Mouse (Mus musculus): ENCODE data around the gene P2ry6.
A peak's percentile ranks its signal among the peaks of the same experiment; 100 is the strongest.

The P2ry6 gene

GRCm38 (mm10) chr7:100990636-100991311 lies 16.3 kb upstream of the P2ry6 start:
- DNase-seq (ENCODE audit: low read depth, low spot score): peak; percentile 46

DNA sequence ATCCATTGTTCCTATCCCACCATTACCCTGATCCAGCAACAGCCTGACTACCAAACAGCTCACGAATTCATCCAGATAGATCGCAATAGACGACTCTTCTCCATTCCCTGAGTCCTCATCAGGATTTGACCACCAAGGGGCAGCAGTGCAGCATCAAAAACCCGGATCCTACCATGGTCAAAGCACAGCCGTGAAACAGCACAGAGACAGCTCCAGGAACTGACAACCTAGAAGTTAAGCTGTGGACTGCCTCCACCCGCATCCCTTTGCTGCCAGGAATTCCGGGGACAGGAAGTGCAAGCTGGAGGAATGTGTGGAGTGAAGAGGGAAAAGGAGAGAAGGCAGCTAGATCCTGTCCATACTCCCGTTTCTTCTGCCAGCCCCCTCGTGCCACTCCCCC lies 13.6 kb upstream of the P2ry6 start:
- peak; percentile 57 for DNase-seq (ENCODE audit: low read depth, low spot score)

- DNase-seq (ENCODE audit: low read depth, low spot score): no peak
Measured at GRCm38 (mm10) chr7:100984452-100985395, 10.3 kb upstream of the P2ry6 start.

GRCm38 (mm10) chr7:100979175-100979574 lies 4.7 kb upstream of the P2ry6 start:
- no peak for DNase-seq (ENCODE audit: low read depth, low spot score)

DNA sequence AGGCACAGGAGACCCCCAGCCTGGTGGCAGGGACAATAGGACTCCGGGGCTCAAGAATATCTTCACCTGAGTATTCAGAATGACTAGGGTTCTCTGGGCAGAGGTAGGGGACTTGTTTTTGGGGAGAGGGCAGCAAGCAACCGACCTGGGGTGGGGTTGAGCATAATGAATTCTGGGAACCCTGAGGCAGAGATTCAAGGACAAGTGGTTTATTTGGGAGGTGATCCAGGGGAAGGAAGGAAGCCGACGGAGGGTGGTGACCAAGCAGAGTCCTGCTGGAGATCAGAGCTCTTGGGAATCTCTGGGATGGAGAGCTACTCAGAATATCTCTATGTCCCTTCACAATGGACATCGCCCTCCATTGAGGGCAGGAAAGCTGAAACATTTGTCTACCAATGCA lies 3.7 kb upstream of the P2ry6 start:
- no peak for DNase-seq (ENCODE audit: low read depth, low spot score)

- DNase-seq (ENCODE audit: low read depth, low spot score): no peak
Measured at GRCm38 (mm10) chr7:100972875-100973274, 1.6 kb downstream of the P2ry6 start.

DNA sequence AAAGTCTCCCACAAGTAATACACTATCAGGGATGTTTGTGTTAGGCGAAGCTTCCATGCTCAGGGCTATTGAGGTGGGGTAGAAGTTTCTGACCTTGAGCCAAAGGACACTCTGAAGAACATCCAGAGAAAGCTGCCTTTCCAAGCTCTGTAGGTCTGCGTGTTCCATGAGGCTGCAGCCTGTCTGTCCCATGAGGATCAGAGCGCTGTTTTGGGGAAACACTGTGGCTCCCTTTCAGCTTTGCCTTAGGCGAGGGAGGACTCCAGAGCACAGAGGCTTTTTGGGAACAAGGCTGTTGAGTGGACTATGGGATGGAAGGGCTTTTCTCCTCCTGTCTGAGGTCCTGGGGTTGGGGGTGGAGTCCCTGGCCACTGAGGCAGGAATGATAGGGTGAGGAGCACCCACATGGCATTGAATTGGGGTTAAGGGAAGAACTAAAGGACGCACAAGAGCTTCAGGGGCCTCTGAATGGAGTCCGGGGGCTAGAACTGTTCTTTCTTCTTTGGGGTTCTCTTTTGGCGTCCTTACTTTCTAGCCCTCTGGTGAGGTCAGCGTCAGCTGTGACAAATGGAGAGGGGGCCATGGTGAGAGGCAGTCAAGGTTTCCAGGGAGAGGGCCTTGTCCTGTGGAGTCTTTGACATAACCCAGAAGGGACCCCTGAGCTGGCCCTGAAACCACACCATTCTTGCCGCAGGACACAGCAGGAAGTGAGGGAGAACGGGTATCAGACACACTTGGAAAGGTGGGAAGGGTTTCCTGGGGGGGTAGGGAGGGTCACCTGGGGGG lies 5.4 kb downstream of the P2ry6 start:
- no peak for DNase-seq (ENCODE audit: low read depth, low spot score)

DNA sequence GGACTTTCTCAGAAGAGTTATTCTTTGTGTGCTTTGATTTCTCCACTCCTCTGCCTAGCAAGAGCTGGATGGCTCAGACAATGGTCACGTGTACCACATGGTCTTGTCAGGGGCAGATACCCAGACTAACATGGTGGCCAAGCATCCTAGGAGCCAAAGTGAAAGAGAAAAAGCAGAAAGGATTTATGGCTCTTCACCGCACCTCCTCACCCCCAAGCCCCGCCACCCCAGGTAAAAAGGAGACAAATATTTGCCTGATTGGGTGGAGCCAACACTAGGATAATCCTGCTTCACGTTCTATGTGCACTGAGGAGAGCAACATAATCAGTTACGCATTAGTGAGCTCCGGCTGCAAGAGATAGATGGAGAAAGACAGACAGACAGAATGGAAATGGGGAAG lies 6.1 kb downstream of the P2ry6 start:
- no peak for DNase-seq (ENCODE audit: low read depth, low spot score)

DNA sequence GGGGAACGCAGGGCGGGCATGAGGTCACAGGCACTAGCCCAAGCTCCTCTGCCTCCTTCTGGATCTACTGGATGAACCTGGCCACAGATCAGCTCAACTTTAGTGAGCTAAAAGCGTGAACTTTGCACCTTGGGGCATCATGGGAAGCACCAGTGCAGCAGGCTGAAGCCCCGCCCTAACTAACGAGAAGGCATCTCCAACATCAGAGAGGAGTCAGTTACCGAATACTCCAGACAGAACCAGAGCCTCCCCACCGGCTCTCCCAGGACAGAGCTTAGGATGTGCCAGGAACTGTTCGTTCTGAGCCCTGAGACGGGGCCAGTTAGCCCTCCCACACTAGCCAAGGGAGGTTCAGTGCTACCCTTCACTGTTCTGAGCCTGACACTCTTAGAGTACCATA lies 6.6 kb downstream of the P2ry6 start:
- no peak for DNase-seq (ENCODE audit: low read depth, low spot score)

DNA sequence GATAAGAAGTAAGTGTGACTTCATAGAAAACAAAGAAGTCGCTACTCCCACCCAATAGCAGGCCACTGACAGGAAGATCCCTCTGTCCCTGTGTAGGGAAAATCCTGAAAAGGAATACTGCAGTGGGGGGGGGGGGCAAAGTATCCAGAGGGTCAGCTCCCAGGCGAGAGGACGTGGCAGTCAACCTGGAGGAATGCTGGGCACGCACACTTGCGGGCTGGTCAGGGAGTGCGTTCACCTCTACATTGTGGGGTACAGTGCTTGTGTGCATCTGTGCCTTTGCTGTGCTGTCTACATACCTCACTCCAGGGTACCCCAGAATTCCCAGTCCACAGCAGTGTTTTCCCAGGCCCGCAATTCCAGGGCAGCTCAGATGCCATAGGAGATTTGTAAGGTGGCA lies 8.4 kb downstream of the P2ry6 start:
- DNase-seq (ENCODE audit: low read depth, low spot score): no peak

DNA sequence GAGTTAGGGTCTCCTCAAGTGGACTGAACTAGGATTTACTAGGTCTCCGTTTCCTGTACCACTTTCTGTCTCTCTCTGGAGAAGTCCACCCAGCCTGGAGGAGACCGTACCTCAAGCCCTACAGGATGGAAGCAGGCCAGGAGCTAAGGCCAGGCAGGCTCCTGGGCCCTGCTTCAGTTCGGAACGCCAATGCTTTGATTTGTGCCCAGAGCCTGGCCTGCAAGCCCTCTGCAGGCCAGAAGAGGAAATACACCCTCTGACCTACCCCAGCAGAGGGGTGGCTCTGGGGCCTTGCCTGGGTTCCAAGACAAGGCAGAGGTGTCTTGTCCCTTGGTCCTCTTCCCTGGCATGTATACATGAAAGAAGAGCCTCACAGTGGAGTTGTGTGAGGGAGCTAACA lies 9.4 kb downstream of the P2ry6 start:
- peak; percentile 53 for DNase-seq (ENCODE audit: low read depth, low spot score)

DNA sequence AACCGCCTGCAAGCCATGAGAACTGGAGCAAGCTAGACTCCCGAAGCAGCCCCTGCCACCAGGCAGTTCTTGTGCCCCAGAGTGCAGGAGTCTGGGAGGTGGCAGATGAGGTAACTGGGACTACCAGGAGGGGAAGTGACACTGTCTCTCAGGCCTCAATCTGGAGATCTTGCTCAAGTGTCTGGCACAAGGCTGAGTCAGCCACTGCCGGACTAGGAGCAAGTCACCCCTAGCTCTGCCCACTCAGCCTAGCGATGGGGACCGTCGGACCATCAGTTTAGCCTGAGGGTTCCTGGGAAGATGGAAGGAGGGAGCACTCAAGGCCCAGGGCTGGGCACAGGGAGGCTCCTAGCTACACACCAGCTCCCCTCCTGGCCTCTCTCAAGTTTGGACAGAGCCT lies 10.2 kb downstream of the P2ry6 start:
- no peak for DNase-seq (ENCODE audit: low read depth, low spot score)

DNA sequence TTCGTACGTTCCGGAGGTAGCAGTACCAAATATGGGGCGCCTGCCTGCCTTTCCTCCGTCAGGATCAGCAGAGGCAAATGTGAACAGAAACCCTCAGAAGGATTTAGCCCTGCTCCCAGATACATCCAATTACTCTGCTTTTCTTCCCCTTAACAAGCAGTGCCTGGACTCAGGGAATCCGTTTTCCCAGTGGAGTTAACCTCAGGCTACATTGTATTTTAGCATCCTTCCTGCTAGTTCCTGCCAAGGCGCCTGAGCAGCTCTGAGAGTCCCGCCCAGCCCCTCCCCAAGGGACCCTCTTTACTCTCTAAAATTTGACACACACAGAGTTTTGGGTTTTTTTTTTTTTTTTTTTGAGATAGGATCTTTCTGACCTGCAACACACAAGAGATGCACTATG lies 11.1 kb downstream of the P2ry6 start:
- no peak for DNase-seq (ENCODE audit: low read depth, low spot score)

DNA sequence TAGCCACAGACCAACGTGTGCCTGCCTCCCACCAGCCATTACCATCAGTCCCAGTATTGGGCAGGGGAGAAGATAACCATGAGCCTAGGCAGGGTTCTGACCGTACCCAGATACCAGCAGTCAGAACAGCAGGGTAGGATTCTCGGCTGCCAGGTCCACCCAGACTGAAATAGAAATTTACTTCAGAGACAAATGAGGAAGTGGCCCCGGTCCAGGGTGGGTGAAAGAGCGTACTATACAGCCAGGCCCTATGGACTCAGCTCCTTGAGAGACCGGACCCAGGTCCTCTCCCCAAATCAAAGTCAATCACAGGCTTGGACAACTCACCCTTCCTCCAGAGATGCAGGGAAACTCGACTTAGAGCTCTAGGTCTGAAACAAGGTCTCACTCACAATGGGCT lies 13.3 kb downstream of the P2ry6 start:
- DNase-seq (ENCODE audit: low read depth, low spot score): peak; percentile 53

DNA sequence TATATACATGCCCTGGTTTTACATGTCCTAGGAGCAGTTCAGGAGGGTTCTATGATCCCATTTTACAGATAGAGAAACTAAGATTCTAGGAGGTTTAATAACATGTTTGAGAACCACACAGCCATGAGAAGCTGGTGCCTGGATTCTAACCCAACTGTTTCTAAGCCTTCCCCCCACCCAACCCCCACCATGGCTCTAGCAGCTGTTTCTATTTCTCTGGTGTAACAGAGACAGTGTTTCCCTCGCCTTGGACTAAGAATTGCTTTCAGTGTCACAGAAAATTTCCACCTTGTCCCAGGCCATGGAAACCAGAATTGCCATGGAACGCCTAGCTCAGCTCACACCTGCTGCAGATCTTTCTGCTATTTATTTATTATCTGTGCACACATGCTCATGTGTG lies 14.0 kb downstream of the P2ry6 start:
- DNase-seq (ENCODE audit: low read depth, low spot score): no peak

GRCm38 (mm10) chr7:100958426-100958825 lies 16.0 kb downstream of the P2ry6 start:
- DNase-seq (ENCODE audit: low read depth, low spot score): peak; percentile 57

DNA sequence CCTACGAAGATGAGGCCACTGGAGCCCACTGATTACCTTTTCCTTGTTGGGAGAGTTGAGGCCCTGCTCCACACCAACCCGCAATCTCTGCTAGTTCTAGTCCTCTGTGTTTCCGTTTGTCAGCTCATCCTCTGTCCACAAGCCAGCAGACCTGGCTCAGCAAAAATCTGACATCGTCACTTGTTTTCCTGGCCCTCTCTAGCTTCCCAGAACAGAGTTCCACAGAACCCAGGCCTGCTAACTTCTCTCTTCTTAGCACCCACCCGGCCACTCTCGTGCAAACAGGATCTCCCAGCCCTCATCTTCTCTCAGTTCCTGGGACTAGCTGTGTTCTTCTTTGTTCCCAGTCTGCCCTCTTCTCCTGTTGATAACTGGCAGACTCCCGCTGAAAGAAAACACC lies 21.8 kb downstream of the P2ry6 start:
- DNase-seq (ENCODE audit: low read depth, low spot score): no peak

DNA sequence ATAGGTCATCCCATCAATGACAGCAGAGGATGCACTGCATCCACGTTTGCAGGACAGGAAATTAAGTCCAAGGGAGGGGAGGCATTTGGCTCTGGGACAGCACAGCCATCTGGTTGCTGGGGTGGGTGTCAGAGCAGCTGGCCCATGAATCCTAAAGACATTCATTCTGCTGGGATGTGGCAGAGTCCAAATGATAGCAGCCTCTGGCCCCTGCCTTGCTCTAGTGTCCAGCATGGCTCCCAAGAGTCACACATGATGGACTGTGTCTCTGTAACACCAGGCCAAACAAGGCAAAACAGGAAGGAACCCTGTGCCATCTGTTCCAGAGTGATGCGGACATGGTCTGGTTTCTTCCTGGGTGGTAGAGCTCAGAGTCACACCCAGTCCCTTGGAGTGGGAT lies 22.5 kb downstream of the P2ry6 start:
- DNase-seq (ENCODE audit: low read depth, low spot score): no peak

- no peak for DNase-seq (ENCODE audit: low read depth, low spot score)
Measured at GRCm38 (mm10) chr7:100950481-100951010, 23.9 kb downstream of the P2ry6 start.

GRCm38 (mm10) chr7:100950031-100950430 lies 24.4 kb downstream of the P2ry6 start:
- no peak for DNase-seq (ENCODE audit: low read depth, low spot score)

DNA sequence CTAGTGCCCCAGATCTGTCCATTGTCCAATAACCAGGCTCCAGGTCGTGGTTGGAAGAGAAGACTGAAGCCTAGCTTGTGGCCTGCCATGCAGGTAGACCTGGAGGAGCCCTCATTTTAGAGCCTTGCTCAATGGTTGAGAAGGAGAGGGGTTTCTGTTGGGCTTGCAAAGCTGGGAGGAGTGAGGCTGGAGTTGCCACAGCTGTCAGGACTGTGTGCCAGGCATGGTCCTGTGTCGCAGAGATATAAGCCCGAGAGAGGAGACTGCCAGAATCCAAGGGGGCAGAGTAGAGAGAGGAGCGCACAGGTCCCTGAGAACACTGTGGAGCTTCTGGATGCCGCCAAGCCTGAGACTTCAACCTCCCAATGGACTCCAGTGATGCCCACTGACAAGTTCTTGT lies 29.7 kb downstream of the P2ry6 start:
- no peak for DNase-seq (ENCODE audit: low read depth, low spot score)

GRCm38 (mm10) chr7:100944306-100944705 lies 30.1 kb downstream of the P2ry6 start:
- DNase-seq (ENCODE audit: low read depth, low spot score): peak; percentile 86
